Comparison of ENCODE assay signal across 13 mouse cellular contexts in the genomic region with DNA sequence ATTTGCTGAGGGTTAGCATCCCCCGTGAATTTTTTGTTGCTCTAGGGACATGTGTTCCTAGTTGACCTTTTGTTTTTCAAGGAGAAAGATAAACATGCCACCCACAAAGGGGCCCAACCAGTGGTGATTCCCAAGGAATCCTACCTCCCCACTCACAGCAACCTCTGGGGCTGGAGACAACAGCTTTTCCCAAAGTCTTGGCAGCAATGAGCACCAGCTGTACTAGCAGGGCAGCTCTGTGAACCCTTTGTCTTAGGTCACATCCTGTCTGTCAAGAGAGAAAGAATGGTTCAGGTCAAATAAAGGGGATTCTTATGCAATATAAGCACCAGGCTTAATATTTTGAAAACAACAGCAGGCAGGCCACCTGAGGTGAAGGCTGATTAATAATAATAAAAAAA.
DNase-seq lines count a peak whose midpoint lies in the region; ATAC-seq lines count a peak whose summit lies in the region.
"Had no signal": no experiment of that assay in that cellular context is flagged by ENCODE, and none has a peak within 500 bp of the region (broad histone marks: within the 10 kb centered on the region; RNA-seq: fewer than 3 reads in every experiment).

No protein-coding gene starts in this region.

- no peaks in the 10 kb centered on the region for H3K27me3 ChIP-seq in heart, embryonic 12.5 days (replicated peaks)
- no peaks in the 10 kb centered on the region for H3K27me3 ChIP-seq in liver, embryonic 11.5 days (replicated peaks; ENCODE audit: control insufficient read depth, insufficient read depth, low read length)
- H3K27me3 ChIP-seq: liver, embryonic 12.5 days had no signal

- no peaks in the 10 kb centered on the region for H3K9me3 ChIP-seq in heart, embryonic 12.5 days (replicated peaks)
- no peaks in the 10 kb centered on the region for H3K9me3 ChIP-seq in liver, embryonic 11.5 days (ENCODE audit: control insufficient read depth, low read length)

- H3K36me3 ChIP-seq in heart, embryonic 12.5 days, result no peaks in the 10 kb centered on the region
- H3K36me3 ChIP-seq in liver, embryonic 11.5 days (ENCODE audit: control insufficient read depth, insufficient read depth, low read length), result no peaks in the 10 kb centered on the region
- H3K36me3 ChIP-seq: liver, embryonic 12.5 days had no signal

- 29% methylated on average over 1 of the region's 1 CpGs for WGBS in heart, embryonic 12.5 days
- 44% methylated on average over 1 of the region's 1 CpGs for WGBS in liver, embryonic 11.5 days

- no peak overlapping the region for H3K4me2 ChIP-seq in heart, embryonic 12.5 days
- no peak overlapping the region for H3K4me2 ChIP-seq in liver, embryonic 11.5 days
- H3K4me2 ChIP-seq: liver, embryonic 12.5 days had no signal

- no peak overlapping the region for H3K9ac ChIP-seq in heart, embryonic 12.5 days
- no peak overlapping the region for H3K9ac ChIP-seq in liver, embryonic 11.5 days (ENCODE audit: low read depth, low read length)
- H3K9ac ChIP-seq: liver, embryonic 12.5 days had no signal

- H3K27ac ChIP-seq in heart, embryonic 12.5 days (ENCODE audit: poor library complexity, severe bottlenecking), result no peak overlapping the region
- H3K27ac ChIP-seq in liver, embryonic 11.5 days (ENCODE audit: low read depth, low read length), result no peak overlapping the region
- H3K27ac ChIP-seq: liver, embryonic 12.5 days had no signal

- DNase-seq in heart, adult 11 months, result peak; percentile 98
- DNase-seq in brain, adult 2 months (ENCODE audit: low read depth, low spot score), result peak; percentile 6
- DNase-seq in kidney, adult 11 months, result peak; percentile 22
- peak; percentile 64 for DNase-seq in mesoderm, embryonic 11.5 days (ENCODE audit: low read depth, low spot score)
- DNase-seq in liver, embryonic 11.5 days (ENCODE audit: low spot score), result no peak
- no peak for DNase-seq in c-Kit-positive CD71-positive TER-119-positive erythroid progenitor cells, embryonic 14.5 days (ENCODE audit: low spot score)
- no peak for DNase-seq in frontal cortex, postnatal 25 days (ENCODE audit: low spot score in 2 of 2)
- DNase-seq: cerebellum, postnatal 14 days; spleen, adult 18-20 months had no signal

- 0 out of 2 replicates have a peak, but pooled peaks cover 3% of the 10 kb centered on the region for H3K4me1 ChIP-seq in heart, embryonic 12.5 days (replicated peaks)
- H3K4me1 ChIP-seq in liver, embryonic 11.5 days (replicated peaks; ENCODE audit: control insufficient read depth, insufficient read depth, low read length), result no peaks in the 10 kb centered on the region
- H3K4me1 ChIP-seq: liver, embryonic 12.5 days had no signal

- no peak for ATAC-seq in heart, embryonic 12.5 days (ENCODE audit: insufficient number of reproducible peaks, low FRiP score)
- no peak for ATAC-seq in liver, embryonic 11.5 days (replicated peaks; ENCODE audit: low FRiP score)
- ATAC-seq: CD4-positive, CD25-positive, alpha-beta regulatory T cell, adult 4 months; intestine, embryonic 16.5 days; liver, embryonic 12.5 days had no signal

- no peak overlapping the region for H3K4me3 ChIP-seq in heart, embryonic 12.5 days
- H3K4me3 ChIP-seq in liver, embryonic 11.5 days (ENCODE audit: low read depth, low read length), result no peak overlapping the region
- H3K4me3 ChIP-seq: liver, embryonic 12.5 days had no signal

Comparison
In these comparisons a context has a peak if more than half of its experiments do, and no peak if none do; other contexts are left out.
1. DNase-seq: peak in heart, adult 11 months (single experiment), brain, adult 2 months (single experiment), kidney, adult 11 months (single experiment) and mesoderm, embryonic 11.5 days (single experiment); none in liver, embryonic 11.5 days (single experiment), c-Kit-positive CD71-positive TER-119-positive erythroid progenitor cells, embryonic 14.5 days (single experiment) and frontal cortex, postnatal 25 days (0 of 2).